Mouse (Mus musculus) liver, postnatal 0 days (tissue): ENCODE results near the gene Pih1d2. TPM values are rescaled to one million over a fixed set of nuclear protein-coding genes. Genes with fewer than 3 reads are reported as not detected.
A peak's percentile ranks its signal among the peaks of the same experiment; 100 is the strongest.

ENCODE experiments used
- ATAC-seq: fragments of 200-750 bp; cut with Nextera tagmentation; 2 replicates; pipeline ENCODE4 v1.8.0; 2017; ENCODE audit warnings: mild to moderate bottlenecking, moderate library complexity
- DNase-seq: peaks from one replicate; pipeline ENCODE4 v3.0.0-alpha.2; 2016
- H3K27ac ChIP-seq: fragments of 300-500 bp; sonication (generic); 2 replicates; pipeline ENCODE4 v1.5.1; 2014; ENCODE audit warnings: antibody characterized with exemption, moderate library complexity, mild to moderate bottlenecking, low read depth
- H3K27me3 ChIP-seq: fragments of 300-500 bp; sonication (generic); 2 replicates; pipeline ENCODE4 v1.6.1; 2014; ENCODE audit warnings: low read length, control low read depth, mixed read lengths; ENCODE audit not compliant: insufficient read depth
- H3K36me3 ChIP-seq: fragments of 300-500 bp; sonication (generic); replicated peaks from 2 replicates; pipeline ENCODE4 v1.6.1; 2014; ENCODE audit warnings: mild to moderate bottlenecking, control low read depth, low read length, moderate library complexity, mixed read lengths; ENCODE audit not compliant: insufficient read depth
- H3K4me1 ChIP-seq: fragments of 300-500 bp; sonication (generic); 2 replicates; pipeline ENCODE4 v1.6.1; 2014; ENCODE audit warnings: antibody characterized with exemption, mild to moderate bottlenecking, control low read depth; ENCODE audit not compliant: insufficient read depth
- H3K4me2 ChIP-seq: fragments of 300-500 bp; sonication (generic); 2 replicates; pipeline ENCODE4 v1.6.1; 2014; ENCODE audit warnings: low read depth, mild to moderate bottlenecking, low read length, moderate library complexity, mixed read lengths
- H3K4me3 ChIP-seq: fragments of 300-500 bp; sonication (generic); 2 replicates; pipeline ENCODE4 v1.5.1; 2014; ENCODE audit warnings: low read depth, low read length
- H3K9ac ChIP-seq: fragments of 300-500 bp; sonication (generic); replicated peaks from 2 replicates; pipeline ENCODE4 v1.6.1; 2014; ENCODE audit warnings: mild to moderate bottlenecking, moderate library complexity
- H3K9me3 ChIP-seq: fragments of 300-500 bp; sonication (generic); 2 replicates; pipeline ENCODE4 v1.6.1; 2016; ENCODE audit warnings: mild to moderate bottlenecking, control low read depth, low read length, mixed read lengths
- CTCF ChIP-seq: sonication (generic); IDR thresholded peaks from 2 replicates; pipeline ENCODE4 v1.5.1; 2016; ENCODE audit warnings: antibody characterized with exemption, low read depth
- EP300 ChIP-seq: IDR thresholded peaks from 2 replicates; pipeline ENCODE4 v1.6.1; 2016; ENCODE audit warnings: antibody characterized with exemption, low read depth, mild to moderate bottlenecking
- WGBS: fragments of 180-500 bp; shearing (Covaris S2); extraction: QIAGEN DNeasy Blood & Tissue Kit; methylation state at CpG from one replicate; pipeline ENCODE4 v1.1.7; 2014; ENCODE audit not compliant: insufficient replicate concordance; 5-methylcytosine and 5-hydroxymethylcytosine counted together
- polyA plus RNA-seq: library from polyadenylated mRNA; unstranded; fragments of >200 nt; fragmentation: Nextera tagmentation; extraction: Ambion mirVana; gene quantifications from 2 replicates; pipeline ENCODE4 v1.2.1, GENCODE M21; 2015

The Pih1d2 gene
- polyA plus RNA-seq, 1 experiment from 2014 or later, result 0.73 TPM

DNA sequence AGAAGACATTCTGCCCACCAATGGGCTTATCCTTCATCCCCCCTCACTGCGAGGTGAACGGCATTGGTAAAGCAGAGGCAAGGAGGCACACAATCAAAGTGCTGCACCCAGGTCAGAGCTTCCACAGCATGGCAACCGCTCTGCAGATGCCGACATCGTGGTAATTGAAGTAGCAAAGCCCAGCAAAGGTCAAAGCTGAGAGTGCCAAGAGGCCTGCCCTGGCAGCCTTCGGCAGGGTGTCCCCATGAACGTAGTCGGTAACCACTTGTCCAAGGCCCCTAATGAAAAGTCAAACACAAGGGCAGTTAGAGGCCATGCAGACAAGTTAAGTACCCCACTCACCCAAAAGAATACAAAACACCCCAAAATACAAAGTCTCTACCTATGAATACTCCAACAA, 20.1 kb upstream of the Pih1d2 start:
- no peaks in the 10 kb centered on the region for H3K27me3 ChIP-seq
- peaks cover 12% of the 10 kb centered on the region for H3K4me1 ChIP-seq
- ATAC-seq (no peak), DNase-seq (no peak)
- H3K9me3 ChIP-seq, result no peaks in the 10 kb centered on the region
- H3K36me3 ChIP-seq, result peaks cover 50% of the 10 kb centered on the region
- 90% methylated on average over 8 of the region's 8 CpGs for WGBS
- no peak overlapping the region for H3K4me3 ChIP-seq
- no peak for TF ChIP-seq CTCF
- no peak for TF ChIP-seq EP300
- no peak overlapping the region for H3K4me2 ChIP-seq
- no peak overlapping the region for H3K9ac ChIP-seq
- H3K27ac ChIP-seq, result no peak overlapping the region

DNA sequence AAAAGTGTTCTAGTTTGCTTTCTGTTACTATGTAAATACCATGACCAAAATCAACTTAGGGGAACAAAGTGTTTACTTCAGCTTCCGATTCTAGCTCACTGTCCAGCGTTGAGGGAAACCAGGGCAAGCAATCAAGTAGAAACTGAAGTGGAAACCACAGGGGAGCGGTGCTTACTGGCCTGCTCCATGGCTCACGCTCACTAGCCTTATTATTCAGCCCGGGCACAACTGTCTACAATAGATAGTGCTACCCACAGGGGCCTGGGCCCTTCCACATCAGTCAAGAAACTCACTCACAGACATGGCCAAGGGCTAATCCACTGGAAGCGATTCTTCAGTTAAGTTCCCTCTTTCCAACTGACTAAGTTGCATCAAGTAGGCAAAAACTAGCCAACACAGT, 15.6 kb upstream of the Pih1d2 start:
- H3K4me2 ChIP-seq, result peak overlapping the region; percentile 92
- no peaks in the 10 kb centered on the region for H3K27me3 ChIP-seq
- no peaks in the 10 kb centered on the region for H3K9me3 ChIP-seq
- whole genome bisulfite sequencing, result 22% methylated on average over 6 of the region's 6 CpGs
- no peak for TF ChIP-seq CTCF
- TF ChIP-seq EP300, result no peak
- peak overlapping the region; percentile 86 for H3K27ac ChIP-seq
- peaks cover 27% of the 10 kb centered on the region for H3K4me1 ChIP-seq
- no peak overlapping the region; the same call in 1 of the 2 replicates for H3K9ac ChIP-seq
- peaks cover 40% of the 10 kb centered on the region for H3K36me3 ChIP-seq
- peak overlapping the region; percentile 92 for H3K4me3 ChIP-seq
- DNase-seq (peak; percentile 25), ATAC-seq (no peak)

DNA sequence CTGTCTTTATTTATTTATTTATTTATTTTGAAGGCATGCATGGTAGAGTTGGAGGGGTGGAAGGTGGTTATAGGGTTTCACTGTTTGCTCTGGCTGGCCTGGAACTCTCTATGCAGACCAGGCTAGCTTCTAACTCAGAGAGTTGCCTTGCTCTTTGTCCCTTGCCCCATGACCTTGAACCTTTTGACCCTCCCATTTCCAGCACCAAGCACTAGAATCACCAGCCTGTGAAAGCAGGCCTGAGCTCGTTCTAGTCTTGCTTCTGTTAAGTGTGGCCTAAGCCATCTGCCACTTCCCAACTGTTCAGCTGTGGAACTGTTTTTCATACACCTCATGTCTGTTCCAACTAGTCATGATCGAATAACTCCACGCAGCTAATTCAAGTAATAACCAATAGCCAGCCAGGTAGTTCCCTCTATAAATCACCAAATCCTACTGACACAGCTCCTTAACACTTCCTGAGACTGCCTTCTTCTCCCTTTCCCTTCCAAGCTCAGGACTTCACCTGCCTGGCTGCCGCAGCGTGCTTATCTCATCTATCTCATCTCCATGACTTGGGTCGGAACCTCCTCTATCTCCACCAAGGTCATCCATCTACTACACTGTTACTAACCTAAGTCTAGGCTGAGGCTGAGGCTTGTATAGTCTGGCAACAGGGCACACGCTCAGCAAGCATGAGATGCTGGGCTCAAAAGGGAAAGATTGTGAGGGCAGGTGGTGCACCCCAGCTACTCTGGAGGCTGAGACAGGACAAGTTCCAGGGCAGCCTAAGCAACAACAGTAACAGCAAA, 14.9 kb upstream of the Pih1d2 start:
- Histone ChIP-seq H3K4me2 (peak overlapping the region; percentile 92), H3K9ac (peak overlapping the region; percentile 93), H3K27me3 (no peaks in the 10 kb centered on the region), H3K36me3 (peaks cover 35% of the 10 kb centered on the region), H3K4me3 (peak overlapping the region; percentile 92), H3K9me3 (no peaks in the 10 kb centered on the region), H3K27ac (peak overlapping the region; percentile 86), H3K4me1 (peaks cover 27% of the 10 kb centered on the region)
- no peak for TF ChIP-seq CTCF
- TF ChIP-seq EP300, result no peak
- DNase-seq, result peak; percentile 22
- 43% methylated on average over 7 of the region's 7 CpGs for WGBS
- ATAC-seq, result no peak

DNA sequence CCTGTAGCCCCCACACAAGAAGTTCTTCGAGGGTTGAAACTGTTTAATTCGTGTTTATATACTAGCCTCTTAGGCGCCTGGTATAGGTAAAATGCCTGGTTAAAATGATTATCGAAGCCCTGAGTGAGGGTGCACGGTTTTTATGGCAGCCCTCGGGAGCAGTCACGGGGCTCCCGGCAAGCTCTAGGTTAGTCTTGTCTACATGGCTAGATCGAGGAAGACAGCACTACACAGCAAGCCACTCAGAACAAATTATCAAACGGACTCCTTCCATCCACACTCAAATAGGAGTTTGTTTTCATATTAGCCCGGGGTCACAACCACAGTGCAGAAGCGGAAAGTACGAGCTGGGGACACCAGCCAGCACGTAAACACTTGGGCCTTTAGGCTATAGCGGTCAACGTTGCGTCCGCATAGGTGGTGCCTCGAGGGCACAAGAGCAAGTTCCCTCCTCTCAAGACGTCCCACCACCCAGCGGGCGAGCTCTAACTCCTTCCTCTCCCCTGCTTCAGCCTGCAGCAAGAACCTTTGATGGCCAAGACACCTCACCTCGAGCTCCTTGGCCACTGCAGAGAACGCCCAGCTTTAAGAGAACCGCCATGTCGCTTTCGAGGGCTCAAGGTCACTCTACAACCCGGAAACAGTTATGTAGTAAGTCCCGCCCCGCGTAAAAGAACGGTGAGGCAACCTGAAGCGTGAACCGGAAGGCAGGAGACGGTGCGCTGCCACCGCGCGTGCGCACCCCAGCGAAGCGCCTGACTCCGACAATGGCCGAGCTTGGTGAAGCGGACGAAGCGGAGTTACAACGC, 13.7 kb upstream of the Pih1d2 start, which contains the start of the genes Sdhd and Timm8b:
Sdhd (minus strand) TSS at position 624 of the 809 bp plus-strand sequence.
Timm8b (plus strand) TSS at position 722 of the 809 bp plus-strand sequence.
- Histone ChIP-seq H3K9me3 (no peaks in the 10 kb centered on the region), H3K36me3 (peaks cover 34% of the 10 kb centered on the region), H3K4me1 (peaks cover 27% of the 10 kb centered on the region), H3K4me3 (peak within 1 kb of the TSS; percentile 92), H3K27ac (peak within 1 kb of the TSS; percentile 86), H3K4me2 (peak within 1 kb of the TSS; percentile 92), H3K27me3 (no peaks in the 10 kb centered on the region), H3K9ac (peak within 1 kb of the TSS; percentile 93)
- no peak for TF ChIP-seq EP300
- no peak for TF ChIP-seq CTCF
- ATAC-seq (peak; percentile 97), DNase-seq (peak; percentile 93)
- WGBS, result under 1% methylated on average over 48 of the region's 48 CpGs

DNA sequence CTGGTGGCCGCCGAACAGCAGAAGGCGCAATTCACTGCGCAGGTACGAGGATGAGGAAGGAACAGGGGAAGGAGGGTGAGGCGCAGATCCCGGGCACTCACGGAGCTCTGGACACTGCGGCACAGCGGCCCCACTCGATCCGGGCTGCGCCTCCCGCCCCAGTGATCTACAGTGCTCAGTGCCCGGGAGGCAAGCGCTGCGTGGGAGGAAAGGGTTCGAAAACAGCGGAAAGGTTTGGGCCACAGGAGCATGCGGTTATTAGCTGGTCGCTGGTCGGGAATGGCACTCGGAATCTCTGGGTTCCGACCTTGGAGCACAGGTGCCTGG, 13.2 kb upstream of the Pih1d2 start:
- peak overlapping the region; percentile 93 for H3K9ac ChIP-seq
- H3K4me3 ChIP-seq, result peak overlapping the region; percentile 92
- H3K4me2 ChIP-seq, result peak overlapping the region; percentile 92
- H3K9me3 ChIP-seq, result no peaks in the 10 kb centered on the region
- TF ChIP-seq CTCF (peak; percentile 51), EP300 (no peak)
- ATAC-seq, result peak; percentile 73
- H3K4me1 ChIP-seq, result peaks cover 27% of the 10 kb centered on the region
- H3K36me3 ChIP-seq, result peaks cover 33% of the 10 kb centered on the region
- H3K27ac ChIP-seq, result peak overlapping the region; percentile 86
- DNase-seq, result no peak
- WGBS, result under 1% methylated on average over 24 of the region's 24 CpGs
- no peaks in the 10 kb centered on the region for H3K27me3 ChIP-seq

DNA sequence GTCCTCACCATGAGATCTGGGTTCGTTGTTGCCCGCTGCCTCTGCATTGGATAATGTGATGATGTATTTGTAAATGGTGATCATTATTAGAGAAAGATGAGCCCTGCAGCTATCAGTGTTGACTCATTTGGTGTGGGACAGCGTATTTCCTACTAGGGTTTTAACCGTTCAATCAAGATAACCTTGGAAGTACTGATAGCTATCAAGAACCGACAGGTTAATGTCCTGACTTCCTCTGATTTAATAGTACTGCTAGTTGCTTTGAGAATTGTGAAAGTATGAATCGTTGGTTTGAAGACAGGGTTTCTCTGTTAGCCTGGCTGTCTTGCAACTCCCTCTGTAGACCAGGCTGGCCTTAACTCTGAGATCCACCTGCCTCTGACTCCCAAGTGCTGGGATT, 12.8 kb upstream of the Pih1d2 start:
- peak overlapping the region; percentile 93 for H3K9ac ChIP-seq
- H3K9me3 ChIP-seq, result no peaks in the 10 kb centered on the region
- peaks cover 33% of the 10 kb centered on the region for H3K36me3 ChIP-seq
- H3K4me1 ChIP-seq, result peaks cover 27% of the 10 kb centered on the region
- DNase-seq, result no peak
- peak overlapping the region; percentile 86 for H3K27ac ChIP-seq
- no peaks in the 10 kb centered on the region for H3K27me3 ChIP-seq
- TF ChIP-seq EP300 (no peak), CTCF (no peak)
- peak overlapping the region; percentile 92 for H3K4me2 ChIP-seq
- peak overlapping the region; percentile 92 for H3K4me3 ChIP-seq
- WGBS, result 3% methylated on average over 6 of the region's 6 CpGs
- ATAC-seq, result peak; percentile 7; the same call in 1 of the 2 replicates
